Mouse (Mus musculus) E14TG2a.4 (cell line): ENCODE results near the gene Rab31.

Experiments
- CTCF ChIP-seq: conservative IDR thresholded peaks from 2 replicates; pipeline ENCODE4 v1.5.1; 2014; ENCODE audit warnings: low read length
- POU5F1 ChIP-seq: IDR thresholded peaks from 2 replicates; pipeline ENCODE4 v1.6.1; 2014; ENCODE audit warnings: low read length, borderline replicate concordance

DNA sequence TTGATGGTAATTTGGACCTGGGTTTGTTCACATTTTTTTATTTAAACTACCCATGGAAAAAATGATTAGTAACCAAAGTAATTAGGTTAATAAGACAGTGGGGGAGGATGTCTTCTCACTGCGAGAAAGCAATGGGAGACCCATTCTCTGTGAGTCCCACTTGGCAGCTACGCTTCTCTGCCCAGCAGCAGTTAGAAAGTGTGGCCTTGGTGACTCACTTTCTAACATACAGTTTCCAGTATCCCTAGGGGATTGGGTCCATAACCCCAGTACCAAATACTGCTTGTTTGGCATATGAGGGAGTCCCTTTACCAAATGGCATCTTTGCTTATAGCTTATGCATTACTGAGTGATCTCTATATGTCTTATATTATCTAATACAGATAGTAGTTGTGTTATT lies 18.6 kb upstream of the Rab31 start:
- TF ChIP-seq CTCF (no peak), POU5F1 (no peak)
